Mouse (Mus musculus) small intestine, adult 2 months (tissue): Measurements from ENCODE around the gene Slc16a5.

Experiments
- CTCF ChIP-seq: fragments of 200-500 bp; IDR thresholded peaks from 2 replicates; pipeline ENCODE4 v1.5.1; 2012; ENCODE audit warnings: low read depth, mild to moderate bottlenecking, control low read depth, inconsistent platforms, low read length, moderate library complexity, mixed read lengths; ENCODE audit not compliant: insufficient replicate concordance, insufficient read length; ENCODE audit errors: extremely low read depth
- POLR2A ChIP-seq: fragments of 200-500 bp; IDR thresholded peaks from 2 replicates; pipeline ENCODE4 v1.6.1; 2012; ENCODE audit warnings: low read depth, mild to moderate bottlenecking, control low read depth, inconsistent platforms, low read length, moderate library complexity

GRCm38 (mm10) chr11:115512004-115512403 lies 49.7 kb downstream of the Slc16a5 start:
- no peak for TF ChIP-seq CTCF
- no peak for TF ChIP-seq POLR2A
